Mouse (Mus musculus) midbrain, postnatal 0 days (tissue): ENCODE data around the gene Cc2d2b. TPM values are rescaled to one million over a fixed set of nuclear protein-coding genes. Genes with fewer than 3 reads are reported as not detected.

Experiments
- ATAC-seq: fragments of 200-750 bp; cut with Nextera tagmentation; 2 replicates; pipeline ENCODE4 v1.8.0; 2017; ENCODE audit warnings: moderate number of reproducible peaks, mild to moderate bottlenecking, moderate TSS enrichment, moderate library complexity; ENCODE audit not compliant: low FRiP score
- DNase-seq: peaks from one replicate; pipeline ENCODE4 v3.0.0-alpha.2; 2015; ENCODE audit warnings: low spot score
- H3K27ac ChIP-seq: fragments of 300-500 bp; sonication (generic); 2 replicates; pipeline ENCODE4 v1.5.1; 2014; ENCODE audit warnings: low read depth, mild to moderate bottlenecking, low read length, mixed read lengths
- H3K27me3 ChIP-seq: fragments of 300-500 bp; sonication (generic); 2 replicates; pipeline ENCODE4 v1.6.1; 2014; ENCODE audit warnings: low read length, control low read depth, mixed read lengths; ENCODE audit not compliant: insufficient read depth
- H3K36me3 ChIP-seq: fragments of 300-500 bp; sonication (generic); 2 replicates; pipeline ENCODE4 v1.6.1; 2014; ENCODE audit warnings: low read length, control low read depth, mixed read lengths; ENCODE audit not compliant: insufficient read depth
- H3K4me1 ChIP-seq: fragments of 300-500 bp; sonication (generic); 2 replicates; pipeline ENCODE4 v1.6.1; 2014; ENCODE audit warnings: mild to moderate bottlenecking, control low read depth, antibody characterized with exemption, low read length, mixed read lengths; ENCODE audit not compliant: insufficient read depth
- H3K4me2 ChIP-seq: fragments of 300-500 bp; sonication (generic); 2 replicates; pipeline ENCODE4 v1.6.1; 2014; ENCODE audit warnings: low read depth, mild to moderate bottlenecking, low read length, mixed read lengths; ENCODE audit not compliant: poor library complexity, severe bottlenecking
- H3K4me3 ChIP-seq: fragments of 300-500 bp; sonication (generic); 2 replicates; pipeline ENCODE4 v1.5.1; 2014; ENCODE audit warnings: low read depth, mild to moderate bottlenecking, low read length, moderate library complexity
- H3K9ac ChIP-seq: fragments of 300-500 bp; sonication (generic); replicated peaks from 2 replicates; pipeline ENCODE4 v1.6.1; 2014; ENCODE audit warnings: mild to moderate bottlenecking, low read length, moderate library complexity, mixed read lengths; ENCODE audit not compliant: poor library complexity, severe bottlenecking
- H3K9me3 ChIP-seq: fragments of 300-500 bp; sonication (generic); 2 replicates; pipeline ENCODE4 v1.6.1; 2016; ENCODE audit warnings: low read length, control low read depth
- CTCF ChIP-seq: IDR thresholded peaks from 2 replicates; pipeline ENCODE4 v1.5.1; 2016; ENCODE audit warnings: antibody characterized with exemption, mild to moderate bottlenecking
- WGBS: fragments of 180-500 bp; shearing (Covaris S2); extraction: QIAGEN DNeasy Blood & Tissue Kit; methylation state at CpG from one replicate; pipeline ENCODE4 v1.1.7; 2014; 5-methylcytosine and 5-hydroxymethylcytosine counted together
- polyA plus RNA-seq: library from polyadenylated mRNA; unstranded; fragments of >200 nt; fragmentation: Nextera tagmentation; extraction: Ambion mirVana; gene quantifications from 2 replicates; pipeline ENCODE4 v1.2.1, GENCODE M21; 2015
- total RNA-seq: library from RNA; depleted of rRNA; stranded (reverse); fragments of >200 nt; gene quantifications from 2 replicates; pipeline ENCODE4 v1.2.3, GENCODE M21; 2014

Cc2d2b gene
- total and polyA plus RNA-seq, 2 experiments from 2014 or later, result 0.31 TPM; not detected in 1

DNA sequence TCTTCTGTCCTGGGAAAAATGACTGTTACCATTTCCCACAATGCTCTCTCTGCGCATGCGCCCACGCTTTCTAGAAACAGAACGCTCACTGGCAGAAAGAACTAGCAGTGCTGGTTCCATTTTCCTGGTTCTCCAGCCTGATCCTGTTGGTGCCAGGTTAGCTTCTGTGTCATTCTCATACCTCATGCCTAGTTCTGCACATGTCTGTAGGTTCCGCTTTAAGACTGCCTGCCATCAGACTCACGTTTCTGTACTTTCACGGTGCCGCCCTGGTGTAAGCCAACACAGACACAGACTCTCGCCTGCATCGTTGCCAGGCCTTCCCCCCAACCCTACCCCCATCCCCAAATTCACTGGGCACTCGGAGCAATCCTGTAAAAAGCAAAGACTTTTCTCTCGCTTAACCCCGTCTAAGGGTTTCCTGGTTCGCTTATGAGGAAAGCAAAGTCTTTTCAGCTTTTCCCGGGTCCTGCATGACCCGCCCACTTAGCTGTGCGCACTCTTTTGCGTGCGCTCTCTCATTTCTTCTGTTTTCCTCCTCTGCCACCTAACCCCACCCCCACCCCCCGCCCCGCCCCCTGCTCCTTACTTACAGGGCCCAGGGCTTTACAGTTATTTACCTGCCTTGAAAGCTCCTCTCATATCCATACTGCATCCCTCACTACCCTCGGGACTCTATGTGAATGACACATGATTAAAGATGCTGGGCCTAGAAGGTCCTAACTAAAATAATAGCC is 13.6 kb downstream of the Cc2d2b start:
- no peaks in the 10 kb centered on the region for H3K36me3 ChIP-seq
- no peaks in the 10 kb centered on the region for H3K27me3 ChIP-seq
- H3K4me2 ChIP-seq, result peak overlapping the region; percentile 42
- peak overlapping the region; percentile 23; the same call in 1 of the 2 replicates for H3K4me3 ChIP-seq
- TF ChIP-seq CTCF, result no peak
- peak overlapping the region; percentile 44; the same call in 1 of the 2 replicates for H3K9ac ChIP-seq
- no peaks in the 10 kb centered on the region for H3K9me3 ChIP-seq
- 0 out of 2 replicates have a peak, but pooled peaks have one; percentile 23 for ATAC-seq
- 40% methylated on average over 22 of the region's 22 CpGs for WGBS
- no peaks in the 10 kb centered on the region for H3K4me1 ChIP-seq
- DNase-seq, result peak; percentile 9
- H3K27ac ChIP-seq, result no peak overlapping the region

DNA sequence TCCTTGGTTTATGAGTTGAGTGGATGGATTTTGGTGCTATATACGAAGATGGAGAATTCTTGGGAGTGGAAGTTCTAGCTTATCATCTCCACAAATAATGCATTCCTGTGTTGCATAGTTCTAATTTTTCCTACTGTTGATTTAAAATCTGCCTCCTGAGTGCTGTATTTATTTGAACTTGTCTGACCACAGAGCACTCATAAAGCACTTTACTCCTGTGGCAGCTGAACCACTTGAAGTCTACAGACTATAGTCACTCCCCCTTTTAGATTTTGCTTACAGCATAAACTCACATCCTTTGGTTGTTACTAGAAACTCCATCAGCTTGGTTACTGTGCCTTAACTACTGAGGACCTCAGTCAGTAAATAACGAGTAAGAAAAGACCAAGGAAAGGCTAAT is 18.6 kb downstream of the Cc2d2b start:
- Histone ChIP-seq H3K9ac (no peak overlapping the region), H3K4me2 (no peak overlapping the region), H3K27me3 (no peaks in the 10 kb centered on the region), H3K36me3 (no peaks in the 10 kb centered on the region), H3K4me3 (no peak overlapping the region), H3K9me3 (no peaks in the 10 kb centered on the region), H3K4me1 (no peaks in the 10 kb centered on the region), H3K27ac (no peak overlapping the region)
- WGBS, result 90% methylated on average over 2 of the region's 2 CpGs
- no peak for DNase-seq
- no peak for TF ChIP-seq CTCF
- ATAC-seq, result no peak

DNA sequence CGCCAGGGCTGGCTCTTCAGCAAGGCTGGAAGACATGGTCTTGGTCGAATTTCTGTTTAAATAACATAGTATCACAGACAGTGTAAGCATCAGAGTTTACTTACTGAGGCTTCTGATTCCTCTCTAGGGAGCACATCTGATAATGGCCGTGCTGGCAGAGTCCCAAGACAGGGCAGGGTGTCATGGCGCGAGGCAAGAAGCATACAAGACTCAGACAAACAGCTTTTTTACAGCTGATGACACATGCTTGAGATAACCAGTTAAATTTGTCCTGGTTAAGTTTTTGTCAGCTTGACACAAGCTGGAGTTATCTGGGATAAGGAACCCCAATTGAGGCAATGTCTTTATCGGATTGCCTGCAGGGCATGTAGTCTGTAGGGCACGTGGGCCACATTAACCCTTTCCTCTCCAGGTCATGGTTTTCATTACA is 20.8 kb downstream of the Cc2d2b start:
- 43% methylated on average over 7 of the region's 7 CpGs for WGBS
- Histone ChIP-seq H3K36me3 (no peaks in the 10 kb centered on the region), H3K4me3 (no peak overlapping the region), H3K9me3 (no peaks in the 10 kb centered on the region), H3K27me3 (no peaks in the 10 kb centered on the region), H3K27ac (no peak overlapping the region), H3K4me1 (no peaks in the 10 kb centered on the region), H3K4me2 (no peak overlapping the region), H3K9ac (no peak overlapping the region)
- DNase-seq, result no peak
- TF ChIP-seq CTCF, result no peak
- no peak for ATAC-seq

DNA sequence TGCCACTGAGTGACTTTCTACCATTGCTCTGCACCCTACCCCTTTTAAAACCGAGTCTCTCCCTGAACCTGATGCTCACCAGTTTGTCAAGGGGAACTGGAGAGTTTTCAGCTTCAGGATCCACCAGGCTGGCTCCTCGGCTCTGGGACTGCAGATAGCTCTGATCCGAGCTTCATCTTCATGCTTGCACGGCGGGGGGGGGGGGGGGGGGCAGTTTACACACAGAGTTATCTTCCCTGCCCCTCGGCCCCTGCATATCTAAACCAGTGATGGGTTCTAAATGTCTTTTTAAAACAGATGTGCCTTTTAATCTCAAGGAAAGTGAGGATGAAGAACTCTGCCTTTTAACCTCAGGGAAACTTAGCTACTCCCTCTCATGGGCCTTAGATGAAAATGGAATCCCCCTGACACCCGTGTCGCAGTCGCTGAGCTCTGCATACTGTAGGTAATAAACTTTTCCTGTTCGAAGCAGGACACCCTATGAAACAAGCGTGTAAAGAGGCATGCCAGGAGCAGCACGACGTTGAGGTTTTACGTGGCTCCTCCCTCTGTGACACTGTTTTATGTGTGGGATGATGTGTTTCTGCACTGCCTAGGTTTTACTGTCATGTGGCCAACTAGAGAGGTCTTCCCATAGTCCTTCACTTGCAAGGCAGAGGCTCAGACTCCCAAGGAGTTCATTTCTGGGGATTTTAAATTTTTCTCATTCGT is 39.6 kb downstream of the Cc2d2b start:
- no peak overlapping the region for H3K9ac ChIP-seq
- TF ChIP-seq CTCF, result no peak
- no peaks in the 10 kb centered on the region for H3K4me1 ChIP-seq
- H3K9me3 ChIP-seq, result no peaks in the 10 kb centered on the region
- 74% methylated on average over 14 of the region's 15 CpGs for WGBS
- no peak overlapping the region for H3K4me2 ChIP-seq
- ATAC-seq (no peak), DNase-seq (no peak)
- H3K27me3 ChIP-seq, result no peaks in the 10 kb centered on the region
- H3K36me3 ChIP-seq, result no peaks in the 10 kb centered on the region
- no peak overlapping the region for H3K27ac ChIP-seq
- no peak overlapping the region for H3K4me3 ChIP-seq

GRCm38 (mm10) chr19:40788715-40789084 is 40.1 kb downstream of the Cc2d2b start:
- no peak for TF ChIP-seq CTCF
- 79% methylated on average over 2 of the region's 2 CpGs for WGBS
- H3K27me3 ChIP-seq, result no peaks in the 10 kb centered on the region
- H3K4me3 ChIP-seq, result no peak overlapping the region
- no peaks in the 10 kb centered on the region for H3K4me1 ChIP-seq
- H3K9ac ChIP-seq, result no peak overlapping the region
- DNase-seq, result no peak
- H3K27ac ChIP-seq, result no peak overlapping the region
- no peak overlapping the region for H3K4me2 ChIP-seq
- ATAC-seq, result no peak
- H3K9me3 ChIP-seq, result no peaks in the 10 kb centered on the region
- H3K36me3 ChIP-seq, result no peaks in the 10 kb centered on the region

DNA sequence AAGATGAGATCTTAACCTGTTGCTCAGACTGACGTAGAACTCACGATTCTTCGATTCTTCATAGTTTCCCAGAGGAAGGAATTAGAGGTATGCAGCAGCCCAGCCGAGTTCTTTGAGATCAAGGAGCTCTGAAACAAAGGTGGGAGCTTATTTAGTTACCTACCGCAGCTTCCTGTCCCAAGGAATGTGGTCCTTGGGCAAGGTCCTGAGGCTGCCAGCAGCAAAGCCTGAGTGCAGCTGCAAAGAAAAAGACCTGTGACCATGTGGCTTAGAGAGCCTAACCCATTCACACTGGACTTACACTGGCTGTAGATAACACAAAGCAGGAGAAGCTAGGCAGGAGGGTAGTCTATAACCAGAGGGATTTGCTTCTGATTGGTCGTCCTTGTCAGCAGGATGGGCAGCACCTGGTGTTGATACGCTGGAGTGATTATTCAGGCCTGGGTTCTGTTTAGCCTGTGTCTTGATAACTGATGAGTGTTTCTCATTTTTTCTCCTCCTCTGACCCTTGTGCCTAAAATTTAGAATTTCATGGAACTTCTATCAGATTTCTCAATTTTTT is 56.7 kb downstream of the Cc2d2b start:
- H3K9me3 ChIP-seq, result no peaks in the 10 kb centered on the region
- H3K27me3 ChIP-seq, result no peaks in the 10 kb centered on the region
- H3K4me3 ChIP-seq, result no peak overlapping the region
- H3K36me3 ChIP-seq, result no peaks in the 10 kb centered on the region
- DNase-seq (no peak), ATAC-seq (no peak)
- H3K27ac ChIP-seq, result no peak overlapping the region
- H3K4me1 ChIP-seq, result no peaks in the 10 kb centered on the region
- 35% methylated on average over 7 of the region's 7 CpGs for WGBS
- TF ChIP-seq CTCF, result no peak
- H3K9ac ChIP-seq, result no peak overlapping the region
- no peak overlapping the region for H3K4me2 ChIP-seq
